Mouse (Mus musculus): ENCODE results near the gene a. TPM values are rescaled to one million over a fixed set of nuclear protein-coding genes. Genes with fewer than 3 reads are reported as not detected.

The a gene
- polyA plus RNA-seq, 1 experiment from 2014 or later, result not detected

- Histone ChIP-seq H3K27ac (replicated peaks in 1 of 2; ENCODE audit: control insufficient read depth in 1 of 2, insufficient read depth in 1 of 2, low read depth in 2 of 2, low read length in 2 of 2) (no peak overlapping the region), H3K27me3 (ENCODE audit: control insufficient read depth, insufficient read depth, low read length) (no peaks in the 10 kb centered on the region), H3K9ac (ENCODE audit: low read length) (no peak overlapping the region), H3K9me3 (ENCODE audit: control insufficient read depth, low read length) (no peaks in the 10 kb centered on the region), H3K36me3 (ENCODE audit: control insufficient read depth, insufficient read depth, low read length) (no peaks in the 10 kb centered on the region), H3K4me1 (ENCODE audit: control insufficient read depth in 2 of 2, insufficient read depth in 2 of 2, low read length in 2 of 2) (0 out of 4 replicates have a peak, but pooled peaks cover 0 to 2% of the 10 kb centered on the region in 2 experiments), H3K4me2 (ENCODE audit: low read length) (no peak overlapping the region), H3K4me3 (ENCODE audit: control insufficient read depth in 1 of 2, insufficient read depth in 1 of 2, low read depth in 1 of 2, low read length in 2 of 2) (no peak overlapping the region)
- ATAC-seq (ENCODE audit: insufficient number of reproducible peaks, insufficient read depth, low FRiP score, low read depth), result no peak
- WGBS, result 74% methylated on average over 5 of the region's 5 CpGs
Measured at GRCm38 (mm10) chr2:155086328-155086727, 295.1 kb downstream of the a start.

GRCm38 (mm10) chr2:155088264-155088663 lies 297.1 kb downstream of the a start:
- H3K4me3 ChIP-seq (ENCODE audit: control insufficient read depth in 1 of 2, insufficient read depth in 1 of 2, low read depth in 1 of 2, low read length in 2 of 2), result no peak overlapping the region
- H3K4me1 ChIP-seq (ENCODE audit: control insufficient read depth in 2 of 2, insufficient read depth in 2 of 2, low read length in 2 of 2), result 0 out of 4 replicates have a peak, but pooled peaks cover 0 to 2% of the 10 kb centered on the region in 2 experiments
- no peak overlapping the region for H3K27ac ChIP-seq (replicated peaks in 1 of 2; ENCODE audit: control insufficient read depth in 1 of 2, insufficient read depth in 1 of 2, low read depth in 2 of 2, low read length in 2 of 2)
- H3K9me3 ChIP-seq (ENCODE audit: control insufficient read depth, low read length), result no peaks in the 10 kb centered on the region
- no peak for ATAC-seq (ENCODE audit: insufficient number of reproducible peaks, insufficient read depth, low FRiP score, low read depth)
- WGBS, result 76% methylated on average over 6 of the region's 6 CpGs
- no peaks in the 10 kb centered on the region for H3K27me3 ChIP-seq (ENCODE audit: control insufficient read depth, insufficient read depth, low read length)
- no peak overlapping the region for H3K4me2 ChIP-seq (ENCODE audit: low read length)
- H3K9ac ChIP-seq (ENCODE audit: low read length), result no peak overlapping the region
- no peaks in the 10 kb centered on the region for H3K36me3 ChIP-seq (ENCODE audit: control insufficient read depth, insufficient read depth, low read length)

DNA sequence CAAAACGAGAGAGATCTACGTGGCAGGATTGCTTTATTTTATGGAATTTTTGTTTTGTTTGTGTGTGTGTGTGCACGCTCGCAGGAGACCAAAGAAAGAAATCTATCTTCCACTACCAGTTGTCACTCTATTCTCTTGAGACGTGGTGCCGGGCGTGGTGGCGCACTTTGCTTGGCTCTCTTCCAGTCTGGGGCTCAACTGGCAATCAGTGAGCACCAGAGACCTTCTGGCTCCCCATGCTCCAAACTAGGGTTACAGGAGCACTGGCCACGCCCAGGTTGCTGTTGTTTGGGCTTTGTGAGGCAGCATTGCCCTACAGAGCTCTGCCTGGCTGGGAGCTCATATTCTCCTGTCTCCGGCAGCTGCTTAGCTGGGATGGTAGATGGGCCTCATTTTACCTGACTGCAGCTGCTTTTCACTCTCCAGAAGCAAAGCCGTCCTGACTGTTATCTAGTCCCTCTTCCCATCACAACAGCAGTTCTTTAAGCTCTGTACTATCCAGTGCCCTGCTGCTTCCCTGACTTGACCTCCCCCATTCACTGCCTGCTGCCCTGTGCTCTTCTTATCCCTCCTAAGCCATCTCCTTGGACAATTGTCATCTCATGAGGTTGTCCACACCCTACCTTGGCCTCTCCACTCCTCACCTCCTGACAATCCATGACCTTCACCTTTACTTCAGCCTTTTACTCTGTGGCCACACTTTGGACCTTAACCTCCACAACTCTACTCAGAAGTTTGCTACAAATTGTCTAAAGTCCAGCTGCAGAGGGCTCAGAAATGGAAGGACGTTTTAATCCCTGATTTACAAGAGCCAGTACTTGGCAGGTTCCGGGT lies 299.9 kb downstream of the a start:
- ATAC-seq (ENCODE audit: insufficient number of reproducible peaks, insufficient read depth, low FRiP score, low read depth), result no peak
- H3K4me1 ChIP-seq (ENCODE audit: control insufficient read depth in 2 of 2, insufficient read depth in 2 of 2, low read length in 2 of 2), result 0 out of 4 replicates have a peak, but pooled peaks cover 0 to 2% of the 10 kb centered on the region in 2 experiments
- H3K27ac ChIP-seq (replicated peaks in 1 of 2; ENCODE audit: control insufficient read depth in 1 of 2, insufficient read depth in 1 of 2, low read depth in 2 of 2, low read length in 2 of 2), result no peak overlapping the region
- H3K36me3 ChIP-seq (ENCODE audit: control insufficient read depth, insufficient read depth, low read length), result no peaks in the 10 kb centered on the region
- no peaks in the 10 kb centered on the region for H3K27me3 ChIP-seq (ENCODE audit: control insufficient read depth, insufficient read depth, low read length)
- no peak overlapping the region for H3K9ac ChIP-seq (ENCODE audit: low read length)
- H3K9me3 ChIP-seq (ENCODE audit: control insufficient read depth, low read length), result no peaks in the 10 kb centered on the region
- H3K4me2 ChIP-seq (ENCODE audit: low read length), result no peak overlapping the region
- H3K4me3 ChIP-seq (ENCODE audit: control insufficient read depth in 1 of 2, insufficient read depth in 1 of 2, low read depth in 1 of 2, low read length in 2 of 2), result no peak overlapping the region
- 52% methylated on average over 13 of the region's 13 CpGs for WGBS

DNA sequence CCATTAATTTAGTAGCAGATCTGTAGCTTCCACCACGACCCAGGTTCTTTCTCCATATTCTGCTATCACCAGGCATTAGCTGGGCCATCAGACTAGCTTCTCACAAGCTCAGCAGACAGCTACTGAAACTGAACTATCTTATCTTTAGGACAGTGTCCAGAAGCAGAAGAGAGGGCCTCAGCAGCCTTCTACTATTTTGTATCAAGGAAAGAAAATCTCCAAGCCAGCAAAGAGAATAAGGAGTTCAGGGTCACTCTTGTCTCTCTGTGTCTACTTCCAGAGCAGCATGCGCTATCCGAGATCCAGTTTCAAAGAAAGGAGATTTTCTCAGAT lies 300.5 kb downstream of the a start:
- Histone ChIP-seq H3K27me3 (ENCODE audit: control insufficient read depth, insufficient read depth, low read length) (no peaks in the 10 kb centered on the region), H3K9ac (ENCODE audit: low read length) (no peak overlapping the region), H3K4me1 (ENCODE audit: control insufficient read depth in 2 of 2, insufficient read depth in 2 of 2, low read length in 2 of 2) (0 out of 4 replicates have a peak, but pooled peaks cover 0 to 2% of the 10 kb centered on the region in 2 experiments), H3K36me3 (ENCODE audit: control insufficient read depth, insufficient read depth, low read length) (no peaks in the 10 kb centered on the region), H3K4me2 (ENCODE audit: low read length) (no peak overlapping the region), H3K27ac (replicated peaks in 1 of 2; ENCODE audit: control insufficient read depth in 1 of 2, insufficient read depth in 1 of 2, low read depth in 2 of 2, low read length in 2 of 2) (no peak overlapping the region), H3K9me3 (ENCODE audit: control insufficient read depth, low read length) (no peaks in the 10 kb centered on the region), H3K4me3 (ENCODE audit: control insufficient read depth in 1 of 2, insufficient read depth in 1 of 2, low read depth in 1 of 2, low read length in 2 of 2) (no peak overlapping the region)
- ATAC-seq (ENCODE audit: insufficient number of reproducible peaks, insufficient read depth, low FRiP score, low read depth), result no peak
- whole genome bisulfite sequencing, result 47% methylated on average over 3 of the region's 3 CpGs

DNA sequence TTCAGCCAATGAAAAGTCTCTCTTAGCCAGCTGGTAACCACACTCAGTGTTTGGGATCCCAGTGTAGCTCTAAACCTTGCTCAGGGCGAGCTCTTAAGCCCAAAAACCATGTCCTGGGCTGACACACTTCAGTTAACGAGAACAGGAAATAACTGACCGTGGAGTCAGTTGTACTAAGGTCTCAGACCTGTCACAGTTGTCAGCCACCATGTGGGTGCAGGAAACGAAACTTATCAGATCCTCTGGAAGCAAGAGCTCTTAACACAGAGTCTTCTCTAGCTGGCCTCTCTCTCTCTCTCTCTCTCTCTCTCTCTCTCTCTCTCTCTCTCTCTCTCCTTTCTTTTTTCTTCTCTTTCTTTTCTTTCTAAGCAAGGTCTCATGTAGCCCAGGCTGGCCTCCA lies 302.2 kb downstream of the a start:
- no peak overlapping the region for H3K9ac ChIP-seq (ENCODE audit: low read length)
- no peaks in the 10 kb centered on the region for H3K9me3 ChIP-seq (ENCODE audit: control insufficient read depth, low read length)
- H3K36me3 ChIP-seq (ENCODE audit: control insufficient read depth, insufficient read depth, low read length), result no peaks in the 10 kb centered on the region
- WGBS, result 18% methylated on average over 4 of the region's 4 CpGs
- no peak for ATAC-seq (ENCODE audit: insufficient number of reproducible peaks, insufficient read depth, low FRiP score, low read depth)
- H3K4me1 ChIP-seq (ENCODE audit: control insufficient read depth in 2 of 2, insufficient read depth in 2 of 2, low read length in 2 of 2), result 0 out of 4 replicates have a peak, but pooled peaks cover 0 to 2% of the 10 kb centered on the region in 2 experiments
- no peak overlapping the region for H3K4me2 ChIP-seq (ENCODE audit: low read length)
- no peak overlapping the region for H3K4me3 ChIP-seq (ENCODE audit: control insufficient read depth in 1 of 2, insufficient read depth in 1 of 2, low read depth in 1 of 2, low read length in 2 of 2)
- H3K27ac ChIP-seq (replicated peaks in 1 of 2; ENCODE audit: control insufficient read depth in 1 of 2, insufficient read depth in 1 of 2, low read depth in 2 of 2, low read length in 2 of 2), result no peak overlapping the region
- no peaks in the 10 kb centered on the region for H3K27me3 ChIP-seq (ENCODE audit: control insufficient read depth, insufficient read depth, low read length)

GRCm38 (mm10) chr2:155098720-155099380 lies 307.6 kb downstream of the a start:
- no peak overlapping the region for H3K9ac ChIP-seq (ENCODE audit: low read length)
- no peak for ATAC-seq (ENCODE audit: insufficient number of reproducible peaks, insufficient read depth, low FRiP score, low read depth)
- no peaks in the 10 kb centered on the region for H3K9me3 ChIP-seq (ENCODE audit: control insufficient read depth, low read length)
- no peaks in the 10 kb centered on the region for H3K36me3 ChIP-seq (ENCODE audit: control insufficient read depth, insufficient read depth, low read length)
- WGBS, result 89% methylated on average over 9 of the region's 9 CpGs
- H3K4me1 ChIP-seq (ENCODE audit: control insufficient read depth in 2 of 2, insufficient read depth in 2 of 2, low read length in 2 of 2), result peaks cover 6 to 11% of the 10 kb centered on the region in 2 experiments; a peak in 3 of 4 replicates
- no peak overlapping the region for H3K4me3 ChIP-seq (ENCODE audit: control insufficient read depth in 1 of 2, insufficient read depth in 1 of 2, low read depth in 1 of 2, low read length in 2 of 2)
- H3K27ac ChIP-seq (replicated peaks in 1 of 2; ENCODE audit: control insufficient read depth in 1 of 2, insufficient read depth in 1 of 2, low read depth in 2 of 2, low read length in 2 of 2), result no peak overlapping the region
- no peak overlapping the region for H3K4me2 ChIP-seq (ENCODE audit: low read length)
- H3K27me3 ChIP-seq (ENCODE audit: control insufficient read depth, insufficient read depth, low read length), result no peaks in the 10 kb centered on the region

DNA sequence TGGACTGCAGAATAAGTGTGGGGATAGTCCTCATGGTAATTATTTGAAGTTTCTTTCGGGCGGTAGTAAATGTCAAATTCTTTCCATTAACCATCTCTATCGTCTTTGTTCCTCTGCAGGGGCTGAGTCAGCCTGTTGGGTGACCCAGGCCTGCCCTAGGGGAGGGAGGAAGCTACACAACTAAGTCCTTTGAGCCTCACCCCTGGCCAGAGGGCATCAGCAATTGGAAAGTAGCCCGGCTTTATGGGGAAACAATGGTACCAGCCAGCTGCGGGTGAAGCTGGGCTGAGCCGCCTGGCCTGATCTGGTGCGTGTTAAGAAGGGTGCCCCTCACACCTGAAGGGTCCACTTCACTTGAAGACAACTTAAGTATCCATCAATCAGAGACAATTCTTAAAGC lies 308.2 kb downstream of the a start:
- Histone ChIP-seq H3K4me1 (ENCODE audit: control insufficient read depth in 2 of 2, insufficient read depth in 2 of 2, low read length in 2 of 2) (peaks cover 6 to 11% of the 10 kb centered on the region in 2 experiments; a peak in 3 of 4 replicates), H3K4me2 (ENCODE audit: low read length) (no peak overlapping the region), H3K36me3 (ENCODE audit: control insufficient read depth, insufficient read depth, low read length) (no peaks in the 10 kb centered on the region), H3K9ac (ENCODE audit: low read length) (no peak overlapping the region), H3K27me3 (ENCODE audit: control insufficient read depth, insufficient read depth, low read length) (no peaks in the 10 kb centered on the region), H3K4me3 (ENCODE audit: control insufficient read depth in 1 of 2, insufficient read depth in 1 of 2, low read depth in 1 of 2, low read length in 2 of 2) (no peak overlapping the region), H3K27ac (replicated peaks in 1 of 2; ENCODE audit: control insufficient read depth in 1 of 2, insufficient read depth in 1 of 2, low read depth in 2 of 2, low read length in 2 of 2) (no peak overlapping the region; a peak in 1 of 4 replicates), H3K9me3 (ENCODE audit: control insufficient read depth, low read length) (no peaks in the 10 kb centered on the region)
- no peak for ATAC-seq (ENCODE audit: insufficient number of reproducible peaks, insufficient read depth, low FRiP score, low read depth)
- 41% methylated on average over 7 of the region's 7 CpGs for WGBS
